Mouse (Mus musculus) left cerebral cortex, adult 9 months (tissue): ENCODE data around the gene Gm43552.
A peak's percentile ranks its signal among the peaks of the same experiment; 100 is the strongest.

Source experiments
- DNase-seq, 2 experiments: peaks; one replicate each; pipeline ENCODE4 v3.0.0; 2022; ENCODE audit warnings: low spot score in 2 of 2

Gene Gm43552

GRCm38 (mm10) chr5:65438041-65438440 lies 54.6 kb downstream of the Gm43552 start:
- no peak for DNase-seq

GRCm38 (mm10) chr5:65435806-65436561 lies 56.6 kb downstream of the Gm43552 start, which contains the start of gene Ugdh:
Ugdh (minus strand) TSS chr5:65435949.
- DNase-seq, result peak; percentile 87 to 95

GRCm38 (mm10) chr5:65435363-65435805 lies 57.2 kb downstream of the Gm43552 start:
- no peak for DNase-seq

- DNase-seq, result peak in 1 of 2 experiments; percentile 16
Observed at GRCm38 (mm10) chr5:65434471-65435362, 57.9 kb downstream of the Gm43552 start.

- no peak for DNase-seq
Observed at GRCm38 (mm10) chr5:65429441-65429840, 63.2 kb downstream of the Gm43552 start.

- no peak for DNase-seq
Observed at GRCm38 (mm10) chr5:65428321-65428720, 64.3 kb downstream of the Gm43552 start.

GRCm38 (mm10) chr5:65425251-65425650 lies 67.4 kb downstream of the Gm43552 start:
- no peak for DNase-seq

- DNase-seq, result no peak
Observed at GRCm38 (mm10) chr5:65424215-65424614, 68.4 kb downstream of the Gm43552 start.

- DNase-seq, result no peak
Observed at GRCm38 (mm10) chr5:65422803-65423202, 69.8 kb downstream of the Gm43552 start.

GRCm38 (mm10) chr5:65420822-65421221 lies 71.8 kb downstream of the Gm43552 start:
- no peak for DNase-seq

GRCm38 (mm10) chr5:65419136-65419535 lies 73.5 kb downstream of the Gm43552 start:
- no peak for DNase-seq

GRCm38 (mm10) chr5:65415653-65416458 lies 76.8 kb downstream of the Gm43552 start:
- DNase-seq, result no peak

GRCm38 (mm10) chr5:65407989-65408388 lies 84.6 kb downstream of the Gm43552 start:
- DNase-seq, result no peak

- DNase-seq, result peak; percentile 60 to 89
Observed at GRCm38 (mm10) chr5:65401251-65401994, 91.2 kb downstream of the Gm43552 start.

GRCm38 (mm10) chr5:65394425-65394824 lies 98.2 kb downstream of the Gm43552 start:
- no peak for DNase-seq

- DNase-seq, result no peak
Observed at GRCm38 (mm10) chr5:65391753-65392152, 100.9 kb downstream of the Gm43552 start.

GRCm38 (mm10) chr5:65390648-65391644 lies 101.7 kb downstream of the Gm43552 start, which contains the start of the genes Rpl9 and Lias:
Rpl9 (minus strand) TSS chr5:65391444.
Lias (plus strand) TSS chr5:65391497.
- peak; percentile 94 to 99 for DNase-seq

GRCm38 (mm10) chr5:65387008-65387867 lies 105.4 kb downstream of the Gm43552 start:
- DNase-seq, result no peak

GRCm38 (mm10) chr5:65385704-65386103 lies 106.9 kb downstream of the Gm43552 start:
- no peak for DNase-seq
